Mouse (Mus musculus) ES-Bruce4 (cell line): Measurements from ENCODE around the gene Sdhaf1. TPM values are rescaled to one million over a fixed set of nuclear protein-coding genes. Genes with fewer than 3 reads are reported as not detected.
A peak's percentile ranks its signal among the peaks of the same experiment; 100 is the strongest.

ENCODE experiments used
- H3K27ac ChIP-seq: 2 replicates; pipeline ENCODE4 v1.5.1; 2012; ENCODE audit warnings: low read length, inconsistent platforms; ENCODE audit not compliant: insufficient read depth
- H3K27me3 ChIP-seq: 2 replicates; pipeline ENCODE4 v1.6.1; 2012; ENCODE audit warnings: mild to moderate bottlenecking, low read length, inconsistent platforms; ENCODE audit not compliant: control insufficient read depth, poor library complexity, insufficient read depth, severe bottlenecking
- H3K36me3 ChIP-seq: 2 replicates; pipeline ENCODE4 v1.6.1; 2012; ENCODE audit warnings: inconsistent platforms, mild to moderate bottlenecking, low read length, moderate library complexity; ENCODE audit not compliant: control insufficient read depth, poor library complexity, insufficient read depth, severe bottlenecking
- H3K4me1 ChIP-seq: one replicate; pipeline ENCODE4 v1.8.1; 2011; ENCODE audit warnings: low read length; ENCODE audit not compliant: control insufficient read depth, insufficient read depth
- H3K4me3 ChIP-seq: 2 replicates; pipeline ENCODE4 v1.5.1; 2011; ENCODE audit warnings: low read depth, mild to moderate bottlenecking, low read length
- H3K9ac ChIP-seq: 2 replicates; pipeline ENCODE4 v1.6.1; 2012; ENCODE audit warnings: low read depth, mild to moderate bottlenecking, inconsistent platforms; ENCODE audit not compliant: poor library complexity, severe bottlenecking
- H3K9me3 ChIP-seq: replicated peaks from 2 replicates; pipeline ENCODE4 v1.6.1; 2012; ENCODE audit warnings: mild to moderate bottlenecking, low read length, inconsistent platforms; ENCODE audit not compliant: control insufficient read depth, poor library complexity, insufficient read depth, severe bottlenecking
- CTCF ChIP-seq: IDR thresholded peaks from one replicate; pipeline ENCODE4 v1.8.1; 2011; ENCODE audit warnings: low read depth, low read length
- EP300 ChIP-seq: IDR thresholded peaks from 2 replicates; pipeline ENCODE4 v1.6.1; 2011; ENCODE audit warnings: low read depth, low read length; ENCODE audit not compliant: insufficient read depth
- POLR2A ChIP-seq: IDR thresholded peaks from one replicate; pipeline ENCODE4 v1.8.1; 2011; ENCODE audit warnings: low read length; ENCODE audit not compliant: insufficient read depth
- polyA plus RNA-seq: library from polyadenylated mRNA; stranded (reverse); fragments of >200 nt; gene quantifications from 2 replicates; pipeline ENCODE4 v1.2.4, GENCODE M21; 2011; ENCODE audit warnings: low read depth; ENCODE audit not compliant: missing spikeins, insufficient read depth, insufficient read length

Sdhaf1 gene
- polyA plus RNA-seq, 1 experiment, result 5.6 TPM

GRCm38 (mm10) chr7:30288046-30288445 is 35.6 kb downstream of the Sdhaf1 start:
- Histone ChIP-seq H3K4me3 (no peak overlapping the region), H3K27ac (no peak overlapping the region), H3K4me1 (no peaks in the 10 kb centered on the region), H3K9me3 (no peaks in the 10 kb centered on the region), H3K36me3 (no peaks in the 10 kb centered on the region), H3K9ac (no peak overlapping the region), H3K27me3 (no peaks in the 10 kb centered on the region)
- no peak for TF ChIP-seq EP300
- no peak for TF ChIP-seq POLR2A
- no peak for TF ChIP-seq CTCF

- TF ChIP-seq EP300 (no peak), POLR2A (no peak), CTCF (no peak)
- H3K27ac ChIP-seq, result no peak overlapping the region
- no peaks in the 10 kb centered on the region for H3K27me3 ChIP-seq
- H3K9ac ChIP-seq, result no peak overlapping the region
- H3K4me1 ChIP-seq, result peaks cover 2% of the 10 kb centered on the region
- H3K4me3 ChIP-seq, result no peak overlapping the region
- H3K9me3 ChIP-seq, result no peaks in the 10 kb centered on the region
- H3K36me3 ChIP-seq, result no peaks in the 10 kb centered on the region
Measured at GRCm38 (mm10) chr7:30286701-30287410, 36.8 kb downstream of the Sdhaf1 start.

DNA sequence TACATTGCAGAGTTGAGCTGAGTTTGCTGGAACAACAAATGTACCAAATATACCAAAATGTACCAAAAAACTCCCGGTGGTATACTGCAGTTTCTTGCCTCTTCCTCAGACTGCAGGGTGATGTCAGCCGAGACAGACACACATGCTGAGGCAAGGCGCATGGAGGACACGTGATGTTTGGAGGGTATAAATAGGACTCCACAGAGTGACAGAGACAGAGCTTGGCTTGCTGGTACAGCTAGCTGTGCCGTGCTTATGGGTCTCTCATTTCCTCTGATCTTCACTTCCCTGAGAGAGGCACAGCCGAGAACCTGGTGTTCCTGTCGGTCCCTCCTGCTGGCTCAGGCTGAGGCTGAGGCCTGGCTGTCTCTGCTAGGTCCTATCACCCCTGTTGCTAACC is 41.0 kb downstream of the Sdhaf1 start:
- H3K9ac ChIP-seq, result no peak overlapping the region
- no peak overlapping the region for H3K27ac ChIP-seq
- no peaks in the 10 kb centered on the region for H3K9me3 ChIP-seq
- no peaks in the 10 kb centered on the region for H3K36me3 ChIP-seq
- H3K27me3 ChIP-seq, result no peaks in the 10 kb centered on the region
- H3K4me3 ChIP-seq, result no peak overlapping the region
- H3K4me1 ChIP-seq, result peaks cover 2% of the 10 kb centered on the region
- TF ChIP-seq EP300 (no peak), CTCF (no peak), POLR2A (no peak)

DNA sequence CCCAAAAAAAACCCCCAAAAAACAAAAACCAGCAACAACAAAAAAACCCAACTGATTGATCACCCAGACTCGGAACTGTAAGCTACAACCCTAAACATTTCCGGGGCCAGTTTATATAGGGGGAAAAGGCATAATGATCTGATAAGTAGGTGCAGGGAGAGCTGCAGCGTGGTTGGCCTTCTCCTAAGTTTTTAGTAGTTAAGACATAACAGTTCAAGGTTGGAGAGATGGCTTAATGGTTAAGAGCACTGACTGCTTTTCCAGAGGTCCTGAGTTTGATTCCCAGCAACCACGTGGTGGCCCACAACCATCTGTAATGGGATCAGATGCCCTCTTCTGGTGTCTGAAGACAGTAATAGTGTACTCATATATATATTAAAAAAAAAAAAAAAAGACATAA is 42.2 kb downstream of the Sdhaf1 start:
- Histone ChIP-seq H3K27ac (peak overlapping the region; percentile 97), H3K4me1 (peaks cover 2% of the 10 kb centered on the region), H3K36me3 (no peaks in the 10 kb centered on the region), H3K9ac (peak overlapping the region; percentile 81), H3K4me3 (no peak overlapping the region), H3K27me3 (no peaks in the 10 kb centered on the region), H3K9me3 (no peaks in the 10 kb centered on the region)
- TF ChIP-seq POLR2A (no peak), CTCF (no peak), EP300 (no peak)

- H3K4me3 ChIP-seq, result peak overlapping the region; percentile 73
- TF ChIP-seq POLR2A, result no peak
- peak; percentile 65; the same call in 1 of the 2 replicates for TF ChIP-seq EP300
- no peak for TF ChIP-seq CTCF
- no peaks in the 10 kb centered on the region for H3K36me3 ChIP-seq
- H3K9me3 ChIP-seq, result no peaks in the 10 kb centered on the region
- H3K27me3 ChIP-seq, result no peaks in the 10 kb centered on the region
- H3K27ac ChIP-seq, result peak overlapping the region; percentile 97
- peaks cover 2% of the 10 kb centered on the region for H3K4me1 ChIP-seq
- peak overlapping the region; percentile 81 for H3K9ac ChIP-seq
Measured at GRCm38 (mm10) chr7:30280670-30281138, 43.0 kb downstream of the Sdhaf1 start.

DNA sequence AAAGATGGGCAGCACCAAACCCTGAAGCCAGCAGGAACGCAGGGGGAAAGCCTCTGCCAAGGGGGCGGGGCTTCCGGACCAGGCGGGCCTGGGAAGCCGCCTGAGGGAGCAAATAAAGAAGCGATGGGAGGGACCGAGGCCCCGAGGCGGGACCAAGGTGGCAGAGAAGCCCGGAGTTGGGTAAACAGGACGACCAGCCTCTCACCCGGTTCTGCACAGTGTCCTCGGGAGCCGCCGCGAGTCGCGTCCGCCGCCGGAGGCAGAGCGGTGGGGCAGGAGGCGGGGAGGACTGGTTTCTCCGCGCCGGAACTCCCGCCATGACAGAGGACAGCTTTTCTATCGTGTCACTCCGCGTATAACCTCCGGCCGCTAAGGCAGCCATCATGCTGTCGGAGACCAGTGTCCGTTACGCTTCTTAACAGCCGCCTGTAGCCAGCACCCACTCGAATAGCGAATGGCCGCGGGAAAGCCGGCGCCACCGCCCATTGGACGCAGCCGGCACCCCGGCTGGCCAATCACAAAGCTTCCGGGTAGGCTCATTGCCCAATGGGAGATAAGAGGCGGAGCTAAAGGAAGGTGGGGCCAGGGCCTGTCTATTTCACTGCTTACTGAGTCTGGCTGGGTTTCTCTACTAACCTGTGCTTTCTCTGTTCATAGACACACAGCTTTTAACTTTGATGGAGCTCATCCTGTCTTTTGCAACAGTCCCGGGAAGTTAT is 43.6 kb downstream of the Sdhaf1 start, which contains the start of the genes Thap8 and Wdr62:
Gene Thap8, plus strand, starts transcription at position 144 of the 719 bp plus-strand sequence.
Gene Wdr62, minus strand, starts transcription at position 469 of the 719 bp plus-strand sequence.
- peak within 1 kb of the TSS; percentile 97 for H3K27ac ChIP-seq
- H3K9me3 ChIP-seq, result no peaks in the 10 kb centered on the region
- no peaks in the 10 kb centered on the region for H3K27me3 ChIP-seq
- peaks cover 2% of the 10 kb centered on the region for H3K4me1 ChIP-seq
- TF ChIP-seq CTCF (no peak), EP300 (no peak), POLR2A (peak; percentile 80)
- H3K9ac ChIP-seq, result peak within 1 kb of the TSS; percentile 81
- H3K4me3 ChIP-seq, result peak within 1 kb of the TSS; percentile 80
- no peaks in the 10 kb centered on the region for H3K36me3 ChIP-seq
